Mouse (Mus musculus): ENCODE measurements at regions not wholly inside any gene's neighbourhood (a gene's known extent, or its start where the extent isn't known, plus 50 kb on each side); places are given as distances from the start of the nearest gene placed in this dataset.

- TF ChIP-seq POLR2A (IDR thresholded peaks at IDR 0.05; ENCODE audit: low read depth, low read length) = no peak
- no peak for TF ChIP-seq CTCF (IDR thresholded peaks at IDR 0.05; ENCODE audit: borderline replicate concordance, insufficient read depth, low read length)
Measured at GRCm38 (mm10) chr10:67372569-67373161, 87.6 kb upstream of the Nrbf2 start.
